Mouse (Mus musculus) c-Kit-positive CD71-positive TER-119-positive erythroid progenitor cells, embryonic 14.5 days (primary cell): ENCODE measurements around the gene Pbx3.

Experiments used
- DNase-seq: peaks from one replicate; pipeline ENCODE4 v3.0.0-alpha.2; 2013; ENCODE audit warnings: low spot score

Gene Pbx3

DNA sequence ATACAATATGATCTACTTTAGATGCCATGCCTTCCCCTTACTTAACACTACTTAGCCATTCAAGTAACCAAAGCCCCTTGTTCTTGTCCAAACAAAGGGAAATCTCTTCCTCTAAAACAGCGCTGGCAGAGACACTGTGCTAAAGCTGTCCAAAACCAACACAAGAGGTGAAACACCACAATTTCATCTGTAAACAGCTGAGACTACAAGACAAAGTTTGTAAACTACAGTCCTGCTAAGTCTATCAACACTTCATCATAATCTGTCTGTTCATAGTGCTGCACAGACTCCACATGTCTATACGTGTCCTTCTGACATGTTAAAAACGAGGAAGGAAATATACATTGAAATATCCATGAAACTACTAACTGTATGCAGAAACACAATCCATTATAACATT lies 151.5 kb downstream of the Pbx3 start:
- no peak for DNase-seq

DNA sequence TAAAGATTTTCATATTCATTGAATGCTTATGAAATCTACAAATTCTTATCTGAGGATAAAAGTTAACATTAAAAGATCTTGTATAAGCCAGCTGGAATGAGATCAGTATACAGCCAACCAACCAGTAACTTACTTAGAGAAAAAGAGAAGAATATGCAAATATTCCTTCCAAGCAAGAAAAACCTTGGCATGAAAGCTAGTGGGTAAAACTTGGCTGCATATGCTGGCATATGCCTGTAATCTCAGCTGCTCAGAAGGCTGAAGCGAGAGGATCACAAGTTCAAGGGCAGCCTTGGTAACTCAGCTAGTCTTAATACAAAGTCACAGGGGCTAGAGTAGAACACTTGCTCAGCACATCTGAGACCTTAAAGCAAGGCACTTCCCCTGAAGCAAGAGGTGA lies 153.8 kb downstream of the Pbx3 start:
- DNase-seq = no peak

DNA sequence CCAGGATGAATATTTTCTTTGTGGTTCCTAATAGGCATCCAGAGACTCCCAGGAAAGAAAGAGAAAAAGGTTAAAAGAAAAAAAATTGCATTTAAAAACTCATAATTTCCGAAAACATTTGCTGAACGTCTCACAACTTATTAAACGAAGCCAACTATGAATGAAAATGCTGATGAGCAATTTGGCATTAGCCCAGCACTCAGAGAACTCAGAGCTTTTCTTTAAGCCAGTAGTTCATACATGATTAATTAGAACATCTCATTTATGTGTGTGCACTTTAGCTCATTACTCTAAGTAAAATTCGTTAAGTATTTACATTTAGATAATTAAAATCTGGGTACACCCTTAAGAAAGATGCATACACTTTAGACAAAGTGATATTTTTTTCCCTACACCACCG lies 155.3 kb downstream of the Pbx3 start:
- DNase-seq = no peak

DNA sequence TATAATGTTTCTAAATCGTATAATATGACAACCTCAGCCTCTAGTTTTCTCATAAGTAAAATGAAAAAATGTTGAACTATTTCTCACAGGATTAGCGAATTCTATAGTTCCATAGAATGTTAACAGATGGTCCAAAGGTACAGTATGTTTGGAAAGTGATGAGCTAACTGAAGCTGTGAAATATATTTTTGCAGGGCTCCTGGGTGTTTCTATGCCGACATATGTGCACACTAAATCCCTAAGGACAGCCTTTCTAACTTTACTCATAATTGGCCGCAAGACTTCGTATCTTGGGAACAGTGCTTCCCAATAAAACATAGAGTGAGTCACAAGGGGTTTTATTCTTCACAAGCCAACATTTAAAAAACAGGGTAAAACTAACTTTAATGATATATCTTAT lies 157.4 kb downstream of the Pbx3 start:
- no peak for DNase-seq

DNA sequence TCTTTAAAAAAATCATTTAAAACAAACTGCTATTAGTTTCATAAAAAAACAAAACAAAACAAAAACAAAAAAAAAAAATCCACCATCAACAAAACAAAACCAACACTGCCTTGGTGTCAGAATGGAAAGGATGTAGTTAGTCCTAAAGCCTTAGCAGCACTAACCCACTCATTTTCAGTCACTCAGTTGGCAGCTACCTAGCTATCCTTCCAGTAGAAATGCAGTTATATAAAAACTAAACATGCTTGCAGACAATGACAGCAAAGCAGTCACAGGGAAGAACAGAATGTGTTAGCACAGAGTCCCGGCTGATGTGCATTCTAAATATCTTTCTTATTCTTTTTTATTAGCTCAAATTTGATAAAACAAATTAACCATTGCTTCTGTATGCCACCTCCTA lies 160.5 kb downstream of the Pbx3 start:
- no peak for DNase-seq

DNA sequence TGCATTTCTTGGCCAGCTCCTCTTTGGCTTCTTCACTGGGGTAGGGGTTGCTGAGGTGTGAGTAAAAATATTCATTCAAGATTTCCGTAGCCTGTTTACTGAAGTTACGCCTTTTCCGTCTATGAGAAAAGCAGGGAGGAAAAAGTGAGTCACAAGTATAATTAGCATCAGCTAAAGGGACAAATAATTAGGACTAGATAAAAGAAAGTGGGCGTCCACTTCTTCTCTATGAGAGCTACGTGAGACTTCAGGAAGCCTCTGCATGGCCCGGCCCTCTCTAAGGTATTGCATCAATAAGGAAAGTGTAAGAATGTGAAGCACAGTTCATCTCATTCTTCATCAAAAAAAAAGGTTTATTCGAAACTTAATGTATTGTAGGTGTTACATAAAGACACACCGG lies 168.1 kb downstream of the Pbx3 start:
- DNase-seq = no peak

DNA sequence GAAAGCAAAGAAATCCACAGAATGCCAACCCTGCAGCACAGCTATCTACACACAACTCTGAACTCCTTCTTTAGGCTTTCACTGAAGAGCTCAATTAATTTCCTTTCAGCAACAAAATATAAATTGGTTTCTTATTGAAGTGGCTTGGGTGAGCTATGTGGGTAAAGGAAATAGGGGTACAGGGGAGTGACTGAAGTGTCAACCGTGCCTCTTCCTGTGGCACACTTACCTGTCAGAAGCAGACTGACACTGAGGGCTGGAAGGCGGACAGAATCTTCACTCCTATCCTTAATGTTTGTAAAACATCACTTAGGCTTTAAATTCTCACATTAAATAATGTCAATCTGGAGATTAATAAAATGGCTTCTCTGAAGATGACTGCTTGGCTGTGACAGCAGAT lies 168.6 kb downstream of the Pbx3 start:
- no peak for DNase-seq

DNA sequence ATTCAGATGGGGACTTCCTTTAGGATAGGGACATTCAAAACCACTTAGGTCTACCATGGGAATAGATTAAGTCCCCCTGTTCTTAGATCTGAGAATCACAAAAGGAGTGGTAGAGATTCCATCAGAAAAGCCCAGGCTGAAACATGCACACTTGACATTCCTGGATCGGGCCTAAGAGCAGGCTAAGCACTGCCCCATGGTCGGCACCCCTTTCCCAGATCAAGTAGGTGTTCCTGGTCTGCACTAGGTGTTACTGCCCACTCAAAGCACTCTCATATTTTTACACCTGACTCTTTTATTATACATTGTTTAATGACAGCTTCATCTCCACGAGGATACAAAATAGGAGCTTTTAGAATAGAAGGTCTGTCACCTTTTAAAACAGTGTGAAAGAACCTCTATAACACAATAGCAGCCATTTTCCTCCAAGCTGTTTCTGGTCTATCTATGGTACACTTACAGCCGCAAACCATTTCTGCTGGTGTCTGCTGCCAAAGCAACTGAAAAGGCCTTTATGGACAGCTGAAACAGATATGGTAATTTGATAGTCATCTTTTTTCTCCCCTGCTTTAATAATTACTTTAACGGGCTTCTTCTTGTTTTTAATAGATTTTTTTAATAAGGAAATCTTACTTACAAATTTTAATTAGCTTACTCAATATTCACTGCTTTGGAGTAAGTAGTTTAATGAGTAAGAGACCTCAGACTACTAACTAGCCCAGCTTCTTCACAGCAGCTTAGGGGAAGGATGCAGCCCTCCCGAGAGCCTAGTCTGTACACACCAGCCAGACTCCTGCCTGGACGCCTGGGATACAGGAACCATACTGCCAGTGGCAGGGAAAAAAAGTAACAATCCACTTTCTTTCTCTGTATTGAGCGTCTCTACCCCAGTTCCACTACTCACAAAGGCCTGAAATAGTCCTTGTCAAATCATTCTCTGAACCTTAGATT lies 178.8 kb downstream of the Pbx3 start:
- DNase-seq = no peak

DNA sequence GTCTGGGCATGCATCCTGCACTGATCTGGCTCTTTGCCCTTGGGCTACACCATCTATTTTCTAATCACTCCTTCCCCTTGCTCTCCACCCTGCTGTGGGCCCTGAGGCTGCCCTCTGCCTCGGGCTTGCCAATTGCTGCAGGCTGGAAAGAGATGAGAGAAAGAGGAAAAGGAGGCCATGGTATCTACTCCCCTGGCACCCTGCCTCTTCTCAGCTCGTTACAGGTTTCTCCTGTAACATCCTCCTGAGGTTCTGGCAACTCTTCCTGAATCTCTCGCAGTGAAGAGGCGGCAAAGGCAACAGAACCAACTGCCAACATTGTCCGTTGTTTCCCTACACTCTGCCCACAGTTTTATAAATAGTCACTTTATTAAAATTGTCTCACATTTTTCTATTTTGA lies 179.7 kb downstream of the Pbx3 start:
- no peak for DNase-seq

DNA sequence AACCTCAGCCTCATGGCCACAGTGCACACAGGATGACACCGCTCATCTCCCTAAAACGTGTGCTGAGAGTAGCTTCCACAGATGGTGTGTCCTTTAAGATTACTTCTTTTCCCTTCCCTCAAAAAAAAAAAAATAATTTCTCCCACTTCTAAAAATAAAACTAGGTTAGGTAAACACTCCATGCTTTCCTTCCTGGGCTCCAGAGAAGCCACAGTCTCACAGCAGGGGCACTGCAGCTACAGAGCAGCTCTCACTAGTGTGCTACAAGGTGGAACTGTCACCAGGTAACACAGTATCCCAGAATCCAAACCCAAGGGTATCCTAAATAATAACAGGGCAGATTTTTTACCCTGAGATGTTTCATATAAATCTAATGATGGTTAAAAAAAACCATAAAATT lies 185.6 kb downstream of the Pbx3 start:
- DNase-seq = no peak

DNA sequence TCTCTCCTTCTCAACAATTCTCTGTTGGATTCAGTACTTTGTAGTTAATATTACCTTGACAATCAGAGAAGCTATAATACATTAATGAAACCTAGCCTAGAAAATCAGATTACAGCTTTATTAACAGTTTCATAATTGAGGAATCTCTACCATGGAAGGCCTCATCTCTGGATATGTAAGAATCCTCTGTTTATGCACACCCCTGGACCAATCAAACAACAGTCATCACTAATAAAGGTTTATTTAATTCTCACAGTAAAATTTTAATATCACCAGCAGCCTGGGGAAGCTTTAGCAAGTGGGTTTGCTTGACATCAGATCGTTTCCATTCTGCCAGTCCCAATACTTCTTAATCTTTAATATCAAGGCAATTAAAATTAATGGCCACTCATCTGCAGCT lies 191.3 kb downstream of the Pbx3 start:
- no peak for DNase-seq

DNA sequence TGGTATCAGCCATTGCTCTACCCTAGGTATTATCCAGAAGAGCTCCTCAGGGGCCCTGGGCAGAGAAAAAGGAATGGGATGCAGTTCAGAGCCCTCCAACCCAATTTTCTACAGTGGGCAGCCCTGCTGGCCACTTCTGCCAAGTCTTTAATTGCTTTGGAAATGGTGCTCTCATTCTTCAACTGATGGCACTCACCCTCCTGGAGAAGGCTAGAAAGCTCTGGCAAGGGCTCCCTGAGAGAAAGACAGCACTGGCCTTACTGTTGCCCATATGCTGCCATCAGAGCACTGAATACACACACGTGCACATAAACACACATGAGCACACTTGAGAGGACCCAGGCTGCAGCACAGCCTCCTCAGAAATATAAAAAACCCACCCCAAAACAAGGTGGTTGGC lies 193.6 kb downstream of the Pbx3 start:
- DNase-seq = no peak

DNA sequence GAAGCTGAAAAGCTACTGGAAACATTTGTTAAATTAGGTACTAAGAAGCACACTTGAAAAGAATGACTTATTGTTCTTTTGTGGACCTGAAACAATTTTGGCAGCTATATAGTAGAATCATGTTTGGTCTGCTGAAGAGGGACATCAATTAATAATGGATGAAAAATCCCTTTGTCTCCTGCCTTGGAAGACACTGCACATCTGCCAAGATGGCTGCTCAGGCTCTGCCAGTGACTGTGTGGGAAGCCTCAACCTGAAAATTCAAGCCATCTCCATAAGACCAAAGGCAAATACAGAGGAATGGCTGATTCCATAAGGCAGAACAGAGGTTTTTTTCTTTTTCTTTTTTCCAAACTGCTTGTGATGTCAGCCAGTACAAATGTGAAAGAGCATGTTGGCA lies 194.3 kb downstream of the Pbx3 start:
- DNase-seq = no peak

DNA sequence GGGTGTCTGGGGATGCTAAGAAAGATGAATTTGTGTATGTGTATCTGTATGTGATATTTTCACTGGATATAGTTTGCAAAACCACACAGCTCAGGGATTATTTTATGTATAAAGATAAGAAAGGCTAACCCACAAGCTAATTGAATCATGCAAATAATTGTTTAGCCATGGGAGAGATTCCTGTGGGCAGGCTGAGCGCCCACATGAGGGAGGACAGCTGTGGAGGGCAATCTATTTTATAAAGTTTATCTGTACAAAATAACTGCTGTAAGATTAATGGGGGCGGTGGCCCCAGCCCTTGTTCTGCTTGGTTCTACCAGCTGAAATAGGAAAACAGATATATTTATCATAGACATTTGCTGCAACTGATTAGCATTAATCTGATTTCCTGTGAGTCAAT lies 202.5 kb downstream of the Pbx3 start:
- DNase-seq = no peak

DNA sequence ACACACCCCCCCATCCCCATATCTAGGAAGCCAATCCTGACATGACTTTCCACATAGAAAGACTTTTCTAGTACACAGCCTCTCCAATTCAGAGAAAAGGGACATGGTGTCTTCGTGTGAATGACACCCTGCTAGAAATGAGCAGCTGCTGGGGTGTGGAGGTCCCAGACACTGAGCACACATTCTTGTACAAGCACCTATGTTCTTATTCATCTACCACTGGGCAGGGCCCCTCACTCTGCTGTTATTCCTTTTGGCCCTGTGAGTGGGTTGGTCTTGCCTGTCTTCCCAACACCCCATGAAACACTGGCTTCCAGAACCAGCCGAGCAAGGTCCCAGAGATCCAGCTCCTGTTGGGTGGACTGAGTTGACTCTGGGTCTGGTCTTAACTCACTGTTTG lies 203.3 kb downstream of the Pbx3 start:
- no peak for DNase-seq

DNA sequence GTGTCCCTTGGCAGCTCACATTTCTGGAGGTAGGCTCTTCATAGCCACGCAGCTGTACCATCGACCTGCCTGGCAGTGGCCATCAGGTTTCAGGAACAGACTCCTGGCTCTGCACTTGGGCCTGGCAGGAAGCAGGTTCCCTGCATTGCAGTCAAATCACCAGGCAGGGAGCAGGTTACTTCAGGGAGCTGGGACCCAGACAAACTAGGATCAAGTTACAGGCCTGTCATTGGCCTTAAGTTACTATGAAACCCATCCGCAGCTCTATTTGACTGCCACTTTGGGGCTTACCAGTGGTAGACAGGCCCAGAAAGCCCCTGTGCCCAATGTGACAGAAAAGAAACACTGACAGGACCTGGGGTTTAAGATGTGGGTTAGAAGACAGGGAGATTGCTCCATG lies 204.8 kb downstream of the Pbx3 start:
- no peak for DNase-seq

DNA sequence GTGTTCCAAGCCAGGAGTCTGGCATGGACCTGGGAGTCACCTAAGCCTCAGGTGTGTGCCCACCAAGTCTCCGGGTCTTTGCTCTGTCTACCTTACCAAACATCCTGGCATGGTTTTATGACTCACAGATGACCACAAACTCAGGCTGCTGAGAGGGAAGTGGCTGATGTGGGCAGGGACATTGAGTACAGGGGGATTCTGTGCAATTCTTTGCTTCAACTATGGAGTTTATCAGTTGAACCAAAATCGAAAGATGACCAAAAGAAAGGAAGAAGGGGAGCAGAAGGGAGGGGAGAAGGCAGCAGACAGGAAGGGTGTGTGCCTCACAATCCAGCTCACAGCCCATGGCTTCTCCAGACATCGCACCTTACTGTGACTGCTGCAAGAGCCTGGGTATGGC lies 210.5 kb downstream of the Pbx3 start:
- no peak for DNase-seq

DNA sequence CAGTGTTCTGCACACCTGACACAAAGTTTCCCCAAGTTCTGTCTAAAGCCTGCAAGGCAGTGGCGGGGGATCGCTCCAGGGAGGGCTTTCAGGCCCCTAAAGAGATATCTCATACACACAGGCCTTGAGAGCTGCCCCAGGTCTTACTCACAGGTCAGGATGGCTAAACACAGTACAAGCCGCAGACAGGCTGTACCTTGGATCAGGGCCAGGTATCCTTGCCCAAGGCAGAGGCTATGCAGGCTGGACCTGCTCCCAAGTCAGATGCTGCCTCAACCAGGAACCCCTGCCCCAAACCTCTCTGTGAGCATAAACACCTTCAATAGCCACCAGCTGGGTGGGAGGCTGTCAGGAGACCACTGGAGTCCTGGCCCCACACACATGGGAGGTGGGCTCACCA lies 215.2 kb downstream of the Pbx3 start:
- DNase-seq = no peak

DNA sequence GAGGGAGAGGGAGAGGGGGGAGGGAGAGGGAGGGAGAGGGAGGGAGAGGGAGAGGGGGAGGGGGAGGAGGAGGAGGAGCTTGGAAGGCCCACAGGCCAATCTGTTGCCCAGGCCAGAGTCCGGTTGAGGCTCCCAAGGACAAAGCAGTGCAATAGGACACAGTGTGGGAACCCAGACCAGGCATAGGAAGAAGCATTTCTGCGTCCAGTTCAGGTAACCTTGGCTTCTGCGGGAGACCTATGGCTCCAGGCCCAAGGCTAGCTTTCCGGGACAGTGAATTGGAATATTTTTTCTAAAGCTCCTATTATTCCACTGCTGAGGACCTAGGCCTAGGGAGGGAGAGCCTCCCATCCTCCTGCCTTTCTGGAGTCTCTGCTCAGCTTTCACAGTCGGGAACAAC lies 218.1 kb downstream of the Pbx3 start:
- DNase-seq = no peak

DNA sequence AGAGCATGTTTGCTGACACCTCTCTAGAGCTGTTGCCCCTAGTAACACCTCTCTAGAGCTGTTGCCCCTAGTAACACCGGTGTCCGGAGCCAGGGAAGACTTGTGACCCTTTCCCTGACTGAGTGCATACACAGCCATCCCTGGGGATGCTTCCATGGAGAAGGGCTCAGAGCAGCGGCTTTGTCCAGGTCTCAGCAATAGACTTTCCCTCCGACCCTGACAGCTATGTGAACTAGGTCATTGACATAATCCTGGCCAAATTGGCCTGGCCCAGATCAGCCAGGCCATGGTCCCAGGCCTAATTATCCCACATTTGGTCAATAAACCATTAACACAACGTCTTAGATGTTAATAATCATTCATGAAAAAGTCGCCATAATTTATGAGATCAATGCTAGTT lies 219.6 kb downstream of the Pbx3 start:
- DNase-seq = no peak

DNA sequence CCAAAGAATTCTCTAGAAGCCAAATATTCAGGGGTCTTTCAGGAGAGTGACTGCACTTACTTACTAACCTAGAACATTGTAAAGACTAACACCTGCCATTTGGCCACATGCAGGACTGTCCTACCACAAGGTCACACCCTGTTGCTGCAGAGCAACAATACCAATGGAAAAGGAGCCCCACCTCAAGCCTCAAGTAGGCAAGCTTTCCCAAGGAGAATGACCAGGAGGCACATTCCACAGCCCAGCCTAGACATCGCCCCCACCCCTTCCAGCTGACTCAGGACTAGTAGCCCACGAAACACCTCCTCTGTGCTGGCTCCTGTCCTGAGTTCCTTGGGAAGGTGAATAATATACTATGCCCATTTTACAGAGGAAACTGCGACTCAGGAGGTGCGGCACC lies 222.4 kb downstream of the Pbx3 start:
- no peak for DNase-seq

DNA sequence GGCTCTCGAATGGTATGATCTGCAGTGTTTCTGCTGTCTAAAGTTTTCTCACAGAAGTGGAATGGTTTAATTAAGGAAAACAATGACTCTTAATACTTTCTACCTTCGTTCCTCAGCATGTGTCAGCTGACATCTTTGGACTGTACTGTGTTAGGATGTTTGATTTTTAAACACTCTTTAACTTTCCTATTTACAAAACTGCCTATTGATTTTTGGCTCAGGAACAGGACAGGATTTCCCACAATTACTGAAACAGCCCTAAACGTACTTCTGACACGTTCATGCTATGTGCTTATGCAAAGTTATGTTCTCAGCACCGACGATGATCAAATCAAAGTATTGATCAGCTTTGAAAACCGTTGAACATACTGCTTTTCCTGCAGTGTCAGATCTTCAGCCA lies 224.7 kb downstream of the Pbx3 start:
- no peak for DNase-seq

DNA sequence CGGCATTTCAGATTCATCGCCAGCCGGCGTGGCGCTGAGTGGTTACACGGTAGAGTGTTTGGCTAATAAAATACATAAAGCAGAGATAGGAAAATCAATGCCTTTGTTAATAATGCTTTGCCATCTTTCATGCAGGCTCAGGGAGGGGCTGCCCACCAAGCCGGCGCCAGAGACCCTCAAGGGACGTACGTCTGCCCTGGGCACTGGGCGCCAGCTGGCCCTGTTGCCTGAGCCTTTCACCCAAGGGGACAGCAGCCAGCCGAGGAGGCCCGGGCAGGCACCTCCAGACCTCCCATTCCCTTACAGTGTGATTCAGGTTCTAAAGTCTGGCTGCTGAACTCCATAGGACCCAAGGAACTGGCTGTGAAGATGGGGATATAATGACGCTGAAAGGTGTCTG lies 225.5 kb downstream of the Pbx3 start:
- no peak for DNase-seq

DNA sequence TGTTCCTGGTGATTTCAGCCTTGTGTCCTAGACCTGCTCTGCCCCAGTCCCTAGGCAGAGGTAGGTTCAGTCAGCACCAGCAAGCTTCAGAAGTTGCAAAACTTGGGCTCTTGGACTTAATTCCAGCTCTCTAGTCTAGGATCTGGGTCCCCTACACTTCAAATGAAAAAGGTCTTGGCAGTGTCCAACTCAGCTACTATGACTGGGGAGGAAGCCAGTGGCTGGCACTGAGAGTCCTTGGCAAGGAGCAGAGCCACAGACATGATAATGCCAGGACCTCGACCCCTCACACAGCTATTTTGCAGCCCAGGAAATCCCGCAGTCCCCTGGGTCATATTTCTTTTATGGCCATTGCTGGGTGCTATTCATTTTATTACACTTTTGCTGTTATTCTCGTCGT lies 225.9 kb downstream of the Pbx3 start:
- DNase-seq = no peak
